Mouse (Mus musculus) testis, adult 2 months (tissue): ENCODE data around the gene Cds2.

ENCODE experiments used
- CTCF ChIP-seq: fragments of 200-500 bp; IDR thresholded peaks from 2 replicates; pipeline ENCODE4 v1.5.1; 2012; ENCODE audit warnings: low read depth, mild to moderate bottlenecking, inconsistent platforms, low read length, moderate library complexity; ENCODE audit not compliant: control insufficient read depth, insufficient read depth, insufficient replicate concordance
- POLR2A ChIP-seq: fragments of 200-500 bp; IDR thresholded peaks from 2 replicates; pipeline ENCODE4 v1.6.1; 2012; ENCODE audit warnings: low read depth, mild to moderate bottlenecking, inconsistent platforms, low read length, moderate library complexity; ENCODE audit not compliant: control insufficient read depth

GRCm38 (mm10) chr2:132279336-132279882 is 16.5 kb downstream of the Cds2 start:
- no peak for TF ChIP-seq POLR2A
- TF ChIP-seq CTCF, result no peak
